Mouse (Mus musculus) cerebellum, adult 2 months (tissue): Measurements from ENCODE around the gene Alox12. TPM values are rescaled to one million over a fixed set of nuclear protein-coding genes. Genes with fewer than 3 reads are reported as not detected.

ENCODE experiments used
- DNase-seq, 2 experiments: peaks; one replicate each; pipeline ENCODE4 v3.0.0; 2021
- H3K27ac ChIP-seq: fragments of 200-500 bp; 2 replicates; pipeline ENCODE4 v1.5.1; 2012; ENCODE audit warnings: low read length, control low read depth, inconsistent platforms; ENCODE audit not compliant: insufficient read depth
- H3K27me3 ChIP-seq: fragments of 200-500 bp; 2 replicates; pipeline ENCODE4 v1.6.1; 2012; ENCODE audit warnings: inconsistent platforms, mild to moderate bottlenecking, low read length, moderate library complexity; ENCODE audit not compliant: control insufficient read depth, insufficient read depth
- H3K4me1 ChIP-seq: fragments of 200-500 bp; 2 replicates; pipeline ENCODE4 v1.6.1; 2011; ENCODE audit warnings: low read length; ENCODE audit not compliant: control insufficient read depth, insufficient read depth
- H3K4me3 ChIP-seq: fragments of 200-500 bp; replicated peaks from 2 replicates; pipeline ENCODE3; 2011; ENCODE audit warnings: mild to moderate bottlenecking, low read depth, low read length, control low read depth; ENCODE audit not compliant: insufficient read depth
- CTCF ChIP-seq: fragments of 200-500 bp; IDR thresholded peaks from 2 replicates; pipeline ENCODE4 v1.5.1; 2011; ENCODE audit warnings: low read depth, mild to moderate bottlenecking, control low read depth, low read length, moderate library complexity, borderline replicate concordance; ENCODE audit not compliant: insufficient read depth
- POLR2A ChIP-seq: fragments of 200-500 bp; IDR thresholded peaks from 2 replicates; pipeline ENCODE4 v1.6.1; 2011; ENCODE audit warnings: low read length, control low read depth, borderline replicate concordance; ENCODE audit not compliant: insufficient read depth
- WGBS: fragments of 180-500 bp; shearing (Covaris S2); methylation state at CpG from one replicate; pipeline ENCODE4 v1.1.7; 2018; 5-methylcytosine and 5-hydroxymethylcytosine counted together
- polyA plus RNA-seq: library from polyadenylated mRNA; depleted of rRNA; stranded (reverse); fragments of >200 nt; gene quantifications from 2 replicates; pipeline ENCODE4 v1.2.3, GENCODE M21; 2012

Alox12 gene
- polyA plus RNA-seq, 1 experiment, result 1.2 TPM

- H3K27me3 ChIP-seq, result no peaks in the 10 kb centered on the region
- peak in 1 of 2 experiments; percentile 42 for DNase-seq
- no peak for TF ChIP-seq CTCF
- TF ChIP-seq POLR2A, result no peak
- WGBS, result 66% methylated on average over 15 of the region's 15 CpGs
- peak overlapping the region; percentile 47; the same call in 1 of the 2 replicates for H3K27ac ChIP-seq
- H3K4me1 ChIP-seq, result peaks cover 10% of the 10 kb centered on the region
- peak overlapping the region; percentile 82 for H3K4me3 ChIP-seq
Observed at GRCm38 (mm10) chr11:70218741-70219470, 36.2 kb downstream of the Alox12 start.

DNA sequence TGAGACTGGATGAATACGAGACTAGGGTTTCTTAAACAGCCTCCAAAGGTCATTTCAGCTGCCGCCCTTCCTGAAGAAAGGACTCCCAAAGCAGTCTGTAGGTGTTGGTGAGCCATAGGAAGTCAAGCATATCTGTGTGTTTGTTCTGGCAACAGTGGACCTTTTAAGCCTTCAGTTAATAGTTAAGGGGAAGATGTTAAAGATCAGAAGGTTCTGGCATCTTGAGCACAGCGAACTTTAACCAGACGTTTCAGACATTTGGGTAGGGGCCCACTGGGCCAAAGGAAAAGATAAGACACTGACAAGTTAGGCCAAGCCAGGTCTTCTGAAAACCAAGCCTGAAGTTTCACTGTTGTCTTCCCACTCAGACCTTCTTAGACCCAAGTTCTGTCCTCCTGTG, 37.1 kb downstream of the Alox12 start:
- no peak for DNase-seq
- 84% methylated on average over 4 of the region's 4 CpGs for WGBS
- Histone ChIP-seq H3K27ac (no peak overlapping the region), H3K4me1 (peaks cover 10% of the 10 kb centered on the region), H3K27me3 (no peaks in the 10 kb centered on the region), H3K4me3 (no peak overlapping the region)
- TF ChIP-seq POLR2A (no peak), CTCF (no peak)

DNA sequence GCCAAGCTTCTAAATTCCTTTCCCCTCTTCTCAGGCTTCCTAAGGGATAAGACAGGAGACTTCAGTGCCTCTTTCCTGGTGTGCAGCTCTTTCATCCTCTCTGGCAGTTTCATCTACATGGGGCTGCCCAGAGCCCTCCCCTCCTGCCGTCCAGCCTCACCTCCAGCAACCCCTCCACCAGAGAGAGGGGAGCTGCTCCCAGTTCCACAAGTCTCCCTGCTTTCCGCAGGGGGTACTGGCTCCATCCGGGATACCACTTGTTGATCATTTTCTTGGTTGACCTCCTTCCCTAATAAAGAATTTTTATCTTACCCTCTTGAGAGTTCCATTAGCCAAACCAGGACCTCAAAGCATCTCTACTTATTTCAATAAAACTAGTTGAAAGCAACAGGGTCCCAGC, 39.0 kb downstream of the Alox12 start:
- WGBS, result 48% methylated on average over 3 of the region's 3 CpGs
- DNase-seq, result peak in 1 of 2 experiments; percentile 24
- Histone ChIP-seq H3K27ac (no peak overlapping the region), H3K4me1 (peaks cover 21% of the 10 kb centered on the region), H3K4me3 (peak overlapping the region; percentile 80), H3K27me3 (no peaks in the 10 kb centered on the region)
- no peak for TF ChIP-seq POLR2A

DNA sequence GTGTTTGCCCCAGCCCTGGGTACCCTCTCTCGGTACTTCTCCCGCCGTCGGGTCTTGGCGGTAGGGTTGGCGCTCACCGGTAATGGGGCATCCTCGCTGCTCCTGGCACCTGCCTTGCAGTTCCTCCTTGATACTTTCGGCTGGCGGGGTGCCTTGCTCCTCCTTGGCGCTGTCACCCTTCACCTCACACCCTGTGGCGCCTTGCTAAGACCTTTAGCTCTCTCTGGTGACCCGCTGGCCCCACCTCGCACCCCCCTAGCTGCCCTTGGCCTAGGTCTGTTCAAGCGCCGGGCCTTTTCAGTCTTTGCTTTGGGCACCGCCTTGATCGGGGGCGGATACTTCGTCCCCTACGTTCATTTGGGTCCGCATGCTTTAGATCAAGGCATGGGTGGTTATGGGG, 39.9 kb downstream of the Alox12 start:
- H3K4me3 ChIP-seq, result peak overlapping the region; percentile 80
- TF ChIP-seq CTCF (no peak), POLR2A (no peak)
- WGBS, result 8% methylated on average over 22 of the region's 22 CpGs

GRCm38 (mm10) chr11:70214856-70215209, 40.3 kb downstream of the Alox12 start:
- DNase-seq, result no peak
- Histone ChIP-seq H3K4me3 (peak overlapping the region; percentile 80), H3K27ac (peak overlapping the region; percentile 99), H3K4me1 (peaks cover 21% of the 10 kb centered on the region), H3K27me3 (no peaks in the 10 kb centered on the region)
- TF ChIP-seq POLR2A, result no peak
- no peak for TF ChIP-seq CTCF
- 6% methylated on average over 18 of the region's 18 CpGs for WGBS

More for the DNA sequence above, 39.9 kb downstream of the Alox12 start:
- peak overlapping the region; percentile 99 for H3K27ac ChIP-seq
- DNase-seq, result peak; percentile 51 to 67
- H3K4me1 ChIP-seq, result peaks cover 21% of the 10 kb centered on the region
- H3K27me3 ChIP-seq, result no peaks in the 10 kb centered on the region

GRCm38 (mm10) chr11:70214191-70214855, 40.8 kb downstream of the Alox12 start:
- DNase-seq, result peak; percentile 73 to 81
- TF ChIP-seq CTCF (no peak), POLR2A (peak; percentile 17; the same call in 1 of the 2 replicates)
- H3K4me3 ChIP-seq, result peak overlapping the region; percentile 80
- H3K27ac ChIP-seq, result peak overlapping the region; percentile 99
- no peaks in the 10 kb centered on the region for H3K27me3 ChIP-seq
- under 1% methylated on average over 46 of the region's 46 CpGs for WGBS
- peaks cover 20% of the 10 kb centered on the region for H3K4me1 ChIP-seq

GRCm38 (mm10) chr11:70213736-70214135, 41.4 kb downstream of the Alox12 start:
- Histone ChIP-seq H3K27ac (peak overlapping the region; percentile 99), H3K4me1 (peaks cover 14% of the 10 kb centered on the region), H3K4me3 (peak overlapping the region; percentile 80), H3K27me3 (no peaks in the 10 kb centered on the region)
- 2% methylated on average over 26 of the region's 26 CpGs for WGBS
- TF ChIP-seq POLR2A (peak; percentile 71; the same call in 1 of the 2 replicates), CTCF (no peak; the same call in 1 of the 2 replicates)
- peak; percentile 85 to 88 for DNase-seq

- peak overlapping the region; percentile 99 for H3K27ac ChIP-seq
- DNase-seq, result peak; percentile 79 to 82
- TF ChIP-seq CTCF, result peak; percentile 67; the same call in 1 of the 2 replicates
- TF ChIP-seq POLR2A, result no peak
- no peaks in the 10 kb centered on the region for H3K27me3 ChIP-seq
- no peak overlapping the region for H3K4me3 ChIP-seq
- H3K4me1 ChIP-seq, result peaks cover 10% of the 10 kb centered on the region
- 6% methylated on average over 9 of the region's 9 CpGs for WGBS
Observed at GRCm38 (mm10) chr11:70212896-70213295, 42.3 kb downstream of the Alox12 start.
